ENCODE assay signal across 15 mouse cellular contexts in the genomic region with DNA sequence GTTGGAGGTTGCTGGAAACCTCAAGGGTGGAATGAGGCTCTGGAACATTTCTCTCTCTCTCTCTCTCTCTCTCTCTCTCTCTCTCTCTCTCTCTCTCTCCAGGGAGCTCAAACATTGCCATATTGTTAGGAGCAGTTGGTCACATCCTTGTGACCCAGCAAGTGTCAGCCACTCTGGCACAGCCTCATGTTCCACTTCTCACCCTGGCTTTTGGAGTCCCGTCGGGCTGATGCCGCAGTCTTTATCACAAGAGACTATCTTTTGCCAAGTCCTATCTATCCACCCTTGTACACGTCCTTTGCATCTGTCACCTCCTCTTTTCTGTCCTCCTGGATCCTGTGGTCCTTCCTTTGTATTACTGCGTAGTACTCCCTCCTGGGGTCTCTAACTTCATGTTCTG.
DNase-seq lines count a peak whose midpoint lies in the region; ATAC-seq and TF ChIP-seq lines count a peak whose summit lies in the region.
"Had no signal": no experiment of that assay in that cellular context is flagged by ENCODE, and none has a peak within 500 bp of the region (broad histone marks: within the 10 kb centered on the region; RNA-seq: fewer than 3 reads in every experiment).

No protein-coding gene starts in this region.

- no peak for DNase-seq in forebrain, embryonic 10.5 days (ENCODE audit: extremely low spot score, low spot score)
- DNase-seq in testis, postnatal 10 days (ENCODE audit: low spot score), result peak; percentile 25
- DNase-seq in testis, postnatal 14 days (ENCODE audit: low spot score), result no peak
- no peak for DNase-seq in lung, postnatal 0 days (ENCODE audit: low spot score)
- DNase-seq in thymus, adult 18-20 months, result no peak
- DNase-seq: gastrocnemius, postnatal 14 days; heart, postnatal 14 days; kidney, adult 11 months; kidney, postnatal 10 days; layer of hippocampus, adult 9-11 months had no signal

- TF ChIP-seq POLR2A in olfactory bulb, adult 2 months (IDR thresholded peaks at IDR 0.05; ENCODE audit: insufficient read depth, low read depth, low read length), result no peak

- ATAC-seq in forebrain, embryonic 13.5 days, result no peak
- ATAC-seq in limb, embryonic 12.5 days (ENCODE audit: insufficient number of reproducible peaks, insufficient read depth, low FRiP score, low TSS enrichment, low read depth), result no peak
- no peak for ATAC-seq in lung, postnatal 0 days
- ATAC-seq: liver, embryonic 12.5 days had no signal

- no peaks in the 10 kb centered on the region for H3K36me3 ChIP-seq in forebrain, embryonic 13.5 days (ENCODE audit: poor library complexity, severe bottlenecking)
- no peaks in the 10 kb centered on the region for H3K36me3 ChIP-seq in forebrain, embryonic 10.5 days (replicated peaks)
- no peaks in the 10 kb centered on the region for H3K36me3 ChIP-seq in limb, embryonic 12.5 days
- no peaks in the 10 kb centered on the region for H3K36me3 ChIP-seq in lung, postnatal 0 days (ENCODE audit: insufficient read depth, low read length)
- H3K36me3 ChIP-seq: heart, embryonic 10.5 days; liver, embryonic 12.5 days had no signal

- TF ChIP-seq CTCF in olfactory bulb, adult 2 months (IDR thresholded peaks at IDR 0.05; ENCODE audit: insufficient read depth, low read depth, low read length), result no peak
- no peak for TF ChIP-seq CTCF in lung, postnatal 0 days (IDR thresholded peaks at IDR 0.05)

- no peak for TF ChIP-seq EP300 in lung, postnatal 0 days (IDR thresholded peaks at IDR 0.05)

- H3K27ac ChIP-seq in forebrain, embryonic 13.5 days, result peak overlapping the region; percentile 90
- H3K27ac ChIP-seq in forebrain, embryonic 10.5 days, result no peak overlapping the region
- peak overlapping the region; percentile 66; the same call in 1 of the 2 replicates for H3K27ac ChIP-seq in limb, embryonic 12.5 days
- H3K27ac ChIP-seq in olfactory bulb, adult 2 months (ENCODE audit: insufficient read depth, low read depth, low read length), result peak overlapping the region; percentile 97
- H3K27ac ChIP-seq in lung, postnatal 0 days (ENCODE audit: low read length), result no peak overlapping the region
- H3K27ac ChIP-seq: heart, embryonic 10.5 days; liver, embryonic 12.5 days had no signal

- peaks cover 37% of the 10 kb centered on the region for H3K4me1 ChIP-seq in forebrain, embryonic 13.5 days
- peaks cover 35% of the 10 kb centered on the region for H3K4me1 ChIP-seq in forebrain, embryonic 10.5 days
- peaks cover 40% of the 10 kb centered on the region for H3K4me1 ChIP-seq in limb, embryonic 12.5 days (replicated peaks)
- H3K4me1 ChIP-seq in olfactory bulb, adult 2 months (ENCODE audit: control insufficient read depth, insufficient read depth, low read length), result peaks cover 32% of the 10 kb centered on the region
- peaks cover 7% of the 10 kb centered on the region; the same call in 1 of the 2 replicates for H3K4me1 ChIP-seq in lung, postnatal 0 days (ENCODE audit: insufficient read depth, low read depth, low read length)

- no peak overlapping the region for H3K9ac ChIP-seq in forebrain, embryonic 13.5 days
- H3K9ac ChIP-seq in limb, embryonic 12.5 days (replicated peaks), result no peak overlapping the region
- H3K9ac ChIP-seq in lung, postnatal 0 days (replicated peaks; ENCODE audit: low read depth), result no peak overlapping the region
- H3K9ac ChIP-seq: liver, embryonic 12.5 days had no signal

- H3K4me3 ChIP-seq in forebrain, embryonic 13.5 days, result no peak overlapping the region
- H3K4me3 ChIP-seq in forebrain, embryonic 10.5 days, result no peak overlapping the region
- H3K4me3 ChIP-seq in limb, embryonic 12.5 days (replicated peaks), result no peak overlapping the region
- H3K4me3 ChIP-seq in olfactory bulb, adult 2 months (ENCODE audit: insufficient read depth, low read depth, low read length), result no peak overlapping the region
- H3K4me3 ChIP-seq in lung, postnatal 0 days (ENCODE audit: low read depth, low read length), result no peak overlapping the region
- H3K4me3 ChIP-seq: heart, embryonic 10.5 days; liver, embryonic 12.5 days had no signal

- H3K4me2 ChIP-seq in forebrain, embryonic 13.5 days, result no peak overlapping the region
- H3K4me2 ChIP-seq in limb, embryonic 12.5 days, result no peak overlapping the region
- no peak overlapping the region for H3K4me2 ChIP-seq in lung, postnatal 0 days (replicated peaks; ENCODE audit: low read depth, low read length)
- H3K4me2 ChIP-seq: liver, embryonic 12.5 days had no signal

- no peaks in the 10 kb centered on the region for H3K9me3 ChIP-seq in forebrain, embryonic 13.5 days (replicated peaks)
- no peaks in the 10 kb centered on the region for H3K9me3 ChIP-seq in forebrain, embryonic 10.5 days
- H3K9me3 ChIP-seq in limb, embryonic 12.5 days, result no peaks in the 10 kb centered on the region
- no peaks in the 10 kb centered on the region for H3K9me3 ChIP-seq in lung, postnatal 0 days (ENCODE audit: low read length)
- H3K9me3 ChIP-seq: liver, embryonic 12.5 days had no signal

- H3K27me3 ChIP-seq in forebrain, embryonic 13.5 days, result peaks cover 45% of the 10 kb centered on the region
- H3K27me3 ChIP-seq in forebrain, embryonic 10.5 days (ENCODE audit: poor library complexity, severe bottlenecking), result peaks cover 77% of the 10 kb centered on the region
- peaks cover 42% of the 10 kb centered on the region for H3K27me3 ChIP-seq in limb, embryonic 12.5 days
- peaks cover 13% of the 10 kb centered on the region; the same call in 1 of the 2 replicates for H3K27me3 ChIP-seq in lung, postnatal 0 days (replicated peaks; ENCODE audit: insufficient read depth, low read length)

- WGBS in forebrain, embryonic 13.5 days, result 79% methylated on average over 5 of the region's 5 CpGs
- 90% methylated on average over 5 of the region's 5 CpGs for WGBS in forebrain, embryonic 10.5 days
- WGBS in limb, embryonic 12.5 days, result 86% methylated on average over 5 of the region's 5 CpGs
- WGBS in olfactory bulb, adult 2 months, result 55% methylated on average over 5 of the region's 5 CpGs
- 64% methylated on average over 5 of the region's 5 CpGs for WGBS in lung, postnatal 0 days

Comparison
In these comparisons a context has a peak if more than half of its experiments do, and no peak if none do; other contexts are left out.
1. H3K27ac ChIP-seq: peak in forebrain, embryonic 13.5 days (single experiment), limb, embryonic 12.5 days (single experiment) and olfactory bulb, adult 2 months (single experiment); none in forebrain, embryonic 10.5 days (single experiment) and lung, postnatal 0 days (single experiment).